Mouse (Mus musculus) spleen, postnatal 36 days (tissue): ENCODE results near the gene Dip2b.

Source experiments
- DNase-seq, 2 experiments: peaks; one replicate each; pipeline ENCODE4 v3.0.0; 2022; ENCODE audit warnings: low spot score in 2 of 2, mixed read lengths in 1 of 2

Gene Dip2b

DNA sequence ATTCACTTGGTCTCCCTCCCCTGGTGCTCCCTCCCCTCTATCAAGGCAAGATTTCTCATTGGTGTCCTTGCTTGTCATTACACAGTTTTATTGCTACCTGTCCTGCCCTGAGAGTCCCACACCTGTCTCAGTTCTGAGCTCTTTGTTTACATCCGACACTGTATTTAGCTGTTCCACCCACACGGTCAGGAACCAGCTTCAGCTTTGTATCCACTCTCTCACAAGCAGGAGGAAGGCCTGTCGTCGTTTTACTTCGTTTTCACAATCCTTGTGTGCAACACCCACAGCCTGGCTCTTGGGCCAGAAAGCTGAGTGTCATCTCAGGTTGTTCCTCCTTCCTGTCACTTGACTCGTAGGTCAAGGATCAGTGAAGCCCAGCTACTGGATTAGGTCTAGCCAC is 45.4 kb downstream of the Dip2b start:
- no peak for DNase-seq

DNA sequence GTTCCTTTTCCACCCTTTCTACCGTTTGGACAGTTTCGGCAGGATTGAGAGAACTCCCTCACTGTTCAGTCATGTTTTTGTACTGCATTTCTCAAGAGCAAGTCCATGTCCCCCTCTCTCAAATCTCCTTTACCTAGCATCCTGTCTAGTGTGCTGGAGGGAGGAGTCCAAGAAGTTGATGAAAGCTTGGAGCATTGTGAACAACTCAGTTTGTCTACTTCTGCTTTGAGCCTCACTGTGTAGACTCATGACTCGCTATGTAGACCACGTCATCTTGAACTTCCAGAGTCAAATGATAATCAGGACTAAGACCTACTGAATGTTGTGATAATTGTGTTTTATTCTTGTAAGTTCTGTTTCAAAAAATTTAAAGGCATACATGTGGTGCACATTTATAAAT is 46.4 kb downstream of the Dip2b start:
- no peak for DNase-seq

DNA sequence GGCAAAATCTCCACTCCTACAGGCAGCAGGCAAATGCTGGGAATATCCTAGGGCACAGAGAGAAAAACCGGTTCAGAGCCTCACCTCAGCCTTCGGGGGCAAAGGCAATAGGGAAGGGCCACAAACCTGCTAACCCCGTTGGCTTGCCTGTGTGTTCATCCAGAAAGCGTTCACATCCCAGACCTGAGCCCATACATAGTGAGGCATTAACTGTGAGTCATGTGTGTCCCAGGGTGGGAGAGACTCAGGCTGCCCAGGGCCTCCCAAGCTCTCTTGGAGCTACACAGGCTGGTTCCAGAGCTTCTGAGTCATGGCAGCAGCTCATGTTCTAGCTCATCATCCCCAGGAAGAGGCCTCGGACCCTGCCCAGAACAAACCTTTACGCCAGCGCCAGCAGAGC is 49.6 kb downstream of the Dip2b start:
- no peak for DNase-seq

DNA sequence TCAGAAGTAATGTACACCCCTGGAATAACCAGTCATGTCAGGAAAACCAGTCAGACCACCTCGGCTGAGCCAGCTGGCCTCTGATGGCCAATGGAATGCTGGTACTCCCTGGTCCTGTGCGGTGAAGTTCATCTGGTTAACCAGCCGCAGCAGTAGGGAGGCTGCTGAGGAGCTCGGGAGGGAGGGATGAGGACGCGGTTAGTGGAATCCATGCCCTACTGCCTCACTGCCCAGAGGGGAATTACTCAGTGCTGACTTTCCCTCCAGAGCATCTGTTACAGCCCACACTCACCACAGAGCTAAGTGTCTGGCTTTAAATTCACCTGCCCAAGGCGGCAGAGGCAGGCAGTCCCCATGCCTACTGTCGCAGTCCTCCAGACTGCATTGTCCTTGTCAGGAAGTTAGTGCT is 51.2 kb downstream of the Dip2b start:
- no peak for DNase-seq

DNA sequence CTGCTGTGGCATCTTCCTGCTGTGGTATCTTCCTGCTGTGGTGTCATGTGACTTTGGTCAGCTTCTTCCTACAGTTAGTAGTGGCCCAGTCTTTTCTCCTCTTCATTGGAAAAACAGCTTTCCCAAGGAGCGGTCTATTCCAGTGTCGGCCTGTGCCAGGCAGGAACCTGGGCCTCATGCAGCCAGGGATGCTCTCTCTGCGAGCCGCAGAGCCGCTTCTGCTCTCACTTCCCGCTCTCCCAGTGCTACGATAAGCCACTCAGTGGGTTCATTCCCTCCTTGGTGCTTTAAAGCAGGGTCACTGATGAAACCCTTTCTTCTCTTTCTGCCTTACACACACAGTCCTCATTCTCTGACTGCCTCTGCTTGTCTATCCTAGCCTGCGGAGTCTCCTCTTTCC is 53.4 kb downstream of the Dip2b start:
- DNase-seq: no peak

DNA sequence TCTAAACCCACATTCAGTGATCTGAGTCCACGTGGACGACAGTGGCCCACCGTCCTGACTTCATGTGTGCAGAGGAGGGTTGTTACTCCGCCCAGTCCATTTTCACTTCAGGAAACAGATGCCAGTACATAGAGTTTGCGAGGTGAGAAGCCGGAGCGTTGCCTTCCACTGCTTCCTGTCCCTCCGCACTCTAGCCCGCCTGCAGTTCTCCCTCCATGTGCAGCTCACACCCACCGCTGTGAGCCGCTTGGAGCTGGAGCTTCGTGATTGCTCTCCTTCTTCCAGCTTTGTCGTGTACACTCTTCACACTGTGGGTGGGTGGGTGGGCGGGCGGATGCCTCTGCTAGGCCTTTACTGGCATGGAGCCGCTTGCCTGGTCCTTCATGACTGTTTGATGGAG is 53.8 kb downstream of the Dip2b start:
- DNase-seq: no peak

DNA sequence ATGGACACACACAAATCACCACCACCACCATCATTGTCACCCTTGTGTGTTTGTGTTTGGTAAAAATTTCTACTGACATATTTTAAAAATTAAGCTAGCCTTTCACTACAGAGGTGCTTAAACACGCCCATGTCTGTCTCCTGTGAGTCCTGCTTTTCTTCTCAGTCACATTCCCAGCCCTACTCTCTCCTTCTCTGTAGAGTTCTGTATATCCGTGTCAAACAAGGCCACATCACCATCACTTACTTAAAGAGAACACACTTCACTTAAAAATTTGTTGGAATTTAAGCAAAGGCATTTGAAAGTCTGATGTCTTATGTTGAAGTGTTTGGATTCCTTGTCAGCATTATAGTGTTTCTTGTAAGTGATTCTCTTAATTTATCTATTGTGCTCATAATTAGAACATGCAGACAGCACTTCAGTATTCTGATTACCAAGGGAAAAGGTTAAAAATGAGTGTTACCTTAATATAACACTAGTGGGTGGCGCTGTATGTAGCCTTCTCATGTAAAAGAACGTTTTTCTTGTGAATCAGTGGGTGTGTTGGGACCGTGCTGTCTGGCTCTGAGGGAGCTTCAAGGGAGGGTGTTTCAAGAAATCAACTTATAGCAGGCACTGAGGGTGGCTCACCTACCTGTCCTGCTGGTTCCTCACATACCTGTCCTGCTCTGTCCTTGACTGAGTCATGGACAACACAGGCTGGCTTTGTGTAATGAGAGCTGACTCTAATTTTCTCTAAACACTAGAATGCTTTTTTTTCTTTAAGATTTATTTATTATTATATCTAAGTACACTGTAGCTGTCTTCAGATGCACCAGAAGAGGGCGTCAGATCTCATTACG is 58.3 kb downstream of the Dip2b start:
- DNase-seq: no peak

DNA sequence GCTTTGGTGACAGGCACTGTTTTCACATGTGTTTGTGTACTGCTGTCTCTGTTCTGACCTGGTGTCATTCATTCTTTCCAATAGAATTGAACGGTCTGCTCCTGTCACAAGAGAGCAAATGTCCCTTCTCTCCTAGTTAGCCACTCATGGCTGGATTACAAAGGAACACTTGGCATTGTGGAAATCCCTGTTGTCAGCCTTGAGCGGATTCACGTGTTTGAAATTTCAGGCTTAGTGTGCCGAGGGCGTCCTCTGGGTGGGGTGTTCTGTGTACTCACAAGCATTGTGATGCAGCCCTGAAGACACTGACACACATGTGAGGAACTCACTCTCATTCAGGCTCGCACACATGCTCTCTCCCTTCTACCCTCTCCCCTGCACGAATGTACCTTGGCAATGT is 61.9 kb downstream of the Dip2b start:
- DNase-seq: no peak

DNA sequence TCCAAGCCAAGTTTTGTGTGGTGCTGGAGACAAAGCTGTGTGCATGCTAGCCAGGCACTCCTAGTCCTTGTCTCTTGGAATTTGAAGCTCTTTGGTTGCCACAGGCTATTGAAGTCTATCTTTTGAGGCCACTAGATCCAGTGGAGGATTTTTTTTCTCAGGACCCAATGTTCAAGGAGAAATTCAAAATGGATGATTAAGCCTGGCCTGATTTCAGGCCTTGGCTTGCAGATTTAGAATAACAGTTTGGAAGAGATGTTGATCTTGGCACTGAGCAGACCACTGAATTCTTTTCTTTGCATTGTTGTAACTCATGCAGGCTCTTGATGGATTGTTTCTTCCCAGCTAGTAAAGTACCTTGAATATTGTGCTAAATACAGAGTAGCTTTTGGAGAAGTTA is 62.7 kb downstream of the Dip2b start:
- no peak for DNase-seq

DNA sequence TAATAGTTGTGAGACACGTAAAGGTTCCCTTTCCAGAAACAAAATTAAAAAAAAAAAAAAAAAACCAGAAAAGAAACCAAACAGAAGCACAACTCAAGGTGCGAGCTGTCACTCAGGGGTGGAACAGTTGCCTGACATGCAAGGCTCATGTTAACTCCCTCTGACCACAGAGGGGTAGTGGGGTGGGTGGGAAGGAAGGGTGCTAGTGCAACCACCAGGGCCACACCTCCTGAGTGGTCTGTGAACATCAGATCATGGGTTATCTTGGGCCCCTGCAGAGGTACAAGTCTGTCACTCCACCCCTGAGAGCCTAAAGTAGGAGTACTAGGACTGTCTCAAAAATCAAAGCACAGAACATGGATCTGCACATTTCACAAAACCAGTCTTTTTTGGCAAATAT is 65.7 kb downstream of the Dip2b start:
- DNase-seq: no peak

DNA sequence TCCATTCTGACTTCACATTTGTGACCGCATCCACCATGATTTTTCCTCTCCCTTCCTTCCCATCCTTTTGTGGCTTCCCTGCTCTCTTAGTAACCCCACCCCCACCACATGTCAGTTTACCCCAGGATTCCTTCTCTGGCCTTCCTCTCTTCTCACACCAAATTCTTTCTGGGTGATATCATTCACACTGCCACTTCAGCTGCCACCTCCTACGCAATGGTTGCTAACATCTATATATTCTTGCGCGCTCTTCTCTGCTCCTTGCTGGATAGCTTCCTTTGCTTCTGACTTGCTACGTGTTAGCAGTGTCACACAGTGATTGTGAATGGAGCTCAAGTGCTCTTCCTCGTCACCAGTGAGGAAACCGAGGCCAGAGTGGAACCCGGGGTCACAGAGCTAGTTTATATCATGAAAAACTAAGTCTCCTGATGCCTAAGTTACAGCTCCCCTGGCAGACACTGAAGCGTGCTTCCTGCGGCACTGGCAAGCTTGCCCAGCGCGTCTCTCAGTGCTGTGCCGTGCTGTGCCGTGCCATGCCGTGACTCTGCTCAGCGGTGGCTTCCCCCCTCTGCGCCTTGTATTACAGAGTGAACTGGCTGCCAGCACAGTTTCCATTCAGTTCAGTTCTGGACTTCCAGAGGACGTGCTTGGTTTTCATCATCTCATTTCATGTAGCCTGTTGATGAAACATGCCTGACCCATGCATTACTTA is 69.8 kb downstream of the Dip2b start:
- no peak for DNase-seq

DNA sequence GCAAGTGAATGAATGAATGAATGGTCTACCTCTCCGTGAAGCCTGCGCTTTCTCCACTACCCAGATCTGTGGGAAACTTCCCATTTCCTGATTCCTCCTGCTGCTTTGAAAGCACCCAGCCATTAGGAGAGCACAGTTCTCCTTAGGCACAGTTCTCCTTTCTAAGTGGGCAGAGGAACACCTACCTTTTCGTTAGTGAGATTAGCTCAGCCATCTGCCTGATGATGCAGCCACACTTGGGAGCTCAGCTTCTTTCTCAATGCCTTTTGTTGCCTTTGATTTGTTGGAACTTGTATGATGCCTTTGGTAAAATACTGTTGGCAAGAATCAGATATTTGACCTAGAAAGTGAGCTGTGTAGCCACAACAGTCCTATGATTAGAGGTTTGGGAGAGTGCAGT is 71.5 kb downstream of the Dip2b start:
- no peak for DNase-seq

DNA sequence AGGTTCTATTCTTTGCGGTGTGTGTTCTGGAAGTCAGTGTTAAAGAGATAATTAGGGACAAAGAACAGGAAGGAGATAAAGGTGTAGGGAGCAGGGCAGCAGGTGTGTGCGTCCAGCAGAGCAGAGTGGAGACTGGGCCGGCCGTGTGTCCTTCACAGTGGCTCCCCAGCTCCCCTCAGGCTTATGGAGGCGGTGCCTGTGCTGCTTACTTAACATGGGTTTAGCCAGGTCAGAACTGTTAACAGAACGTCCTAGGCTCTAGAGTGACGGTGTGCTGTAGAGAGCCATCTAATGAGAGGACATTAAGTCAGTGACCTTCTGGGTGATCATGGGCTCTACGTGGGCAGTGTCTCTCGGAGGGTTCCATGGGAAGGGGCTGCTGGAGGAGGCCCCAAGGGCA is 73.4 kb downstream of the Dip2b start:
- DNase-seq: no peak

DNA sequence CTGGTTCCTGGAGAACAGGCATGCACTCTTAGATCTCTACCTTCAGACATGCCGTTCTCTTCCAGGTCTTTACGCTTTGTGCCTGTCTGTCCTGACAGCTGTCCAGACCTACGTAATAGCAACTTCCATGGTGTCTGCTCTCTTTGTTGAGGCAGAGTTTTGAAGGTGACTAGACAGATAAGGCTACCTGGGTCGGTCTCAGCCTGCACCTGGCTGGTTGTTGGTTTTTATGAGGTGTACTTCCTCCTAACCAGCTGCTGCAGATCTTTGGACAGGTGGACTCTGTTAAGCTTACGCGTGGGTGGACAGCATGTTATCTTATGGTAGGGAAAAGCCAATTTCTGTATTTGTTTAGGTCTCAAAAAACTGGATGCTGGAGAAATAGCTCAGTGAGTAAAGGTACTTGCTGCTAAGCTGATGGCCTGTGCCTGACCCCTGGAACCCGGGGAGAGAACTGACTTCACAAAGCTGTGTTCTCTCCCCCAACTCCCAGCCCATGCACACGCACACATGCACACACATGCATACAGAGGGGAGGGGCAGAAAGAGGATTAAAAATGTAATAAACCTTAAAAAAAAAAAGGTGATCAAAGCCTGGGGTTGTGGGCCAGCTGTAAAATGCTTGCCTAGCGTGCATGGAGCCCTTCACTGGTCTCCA is 74.0 kb downstream of the Dip2b start:
- DNase-seq: no peak

DNA sequence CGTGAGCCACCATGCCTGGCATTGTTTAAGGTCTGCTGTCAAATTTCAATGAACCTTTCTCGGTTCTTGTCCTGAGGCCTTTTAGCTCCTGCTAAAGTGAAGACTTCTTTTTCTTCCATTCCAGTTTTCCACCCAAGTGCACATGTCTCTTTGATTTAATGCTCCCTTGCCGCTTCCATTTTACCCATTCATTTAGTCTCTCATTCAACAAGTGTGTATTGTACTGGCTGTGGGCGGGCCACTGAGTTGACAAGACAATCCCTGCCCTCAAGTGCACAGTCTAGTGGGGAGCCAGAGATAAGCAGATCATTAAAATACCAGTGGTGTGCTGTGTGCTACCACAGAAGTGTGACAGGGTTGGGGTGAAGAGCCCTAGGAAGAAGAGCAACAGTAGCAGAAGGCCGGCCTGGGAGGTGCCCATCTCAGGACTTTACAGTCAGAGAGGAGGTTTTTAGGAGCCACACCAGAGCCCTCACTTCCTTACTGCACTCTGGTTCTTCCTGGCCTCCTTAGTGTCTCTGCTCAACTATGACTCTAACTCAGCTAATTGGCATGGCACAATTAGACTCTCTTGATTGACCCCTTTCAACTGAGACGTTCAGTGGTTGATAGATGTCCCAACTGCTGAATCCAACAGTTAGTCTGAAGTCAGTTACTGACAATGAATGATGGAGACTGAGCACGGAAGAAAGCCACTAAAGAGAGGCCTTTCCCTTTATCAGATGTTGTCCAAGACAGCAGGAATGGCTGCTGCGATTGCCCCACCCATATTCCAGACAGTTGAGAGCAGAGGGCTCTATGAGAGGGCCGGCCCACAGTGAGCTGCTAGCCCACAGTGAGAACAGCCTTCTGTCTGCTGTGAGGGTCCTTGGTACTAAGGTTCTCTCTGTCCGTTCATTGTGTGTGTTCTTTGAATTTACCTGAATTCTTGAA is 75.1 kb downstream of the Dip2b start:
- no peak for DNase-seq

DNA sequence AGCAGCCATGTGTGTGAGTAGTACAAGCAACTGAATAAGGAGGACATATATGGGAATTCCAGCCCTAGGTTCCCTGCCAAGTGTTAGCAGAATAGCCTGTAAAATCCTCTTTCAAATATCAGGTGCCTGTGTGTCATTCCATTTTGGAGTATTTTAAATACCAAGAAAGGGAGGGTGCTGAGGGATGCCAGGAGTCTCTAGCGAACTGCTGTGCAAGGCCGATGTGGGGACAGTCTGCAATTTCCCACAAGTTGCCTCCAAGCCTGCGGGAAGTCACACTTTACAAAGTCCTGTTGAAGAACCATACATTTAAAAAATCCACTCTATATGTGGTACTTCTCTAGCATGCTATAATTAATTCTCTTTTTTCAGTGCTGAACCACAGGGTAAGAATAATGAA is 77.0 kb downstream of the Dip2b start:
- no peak for DNase-seq

DNA sequence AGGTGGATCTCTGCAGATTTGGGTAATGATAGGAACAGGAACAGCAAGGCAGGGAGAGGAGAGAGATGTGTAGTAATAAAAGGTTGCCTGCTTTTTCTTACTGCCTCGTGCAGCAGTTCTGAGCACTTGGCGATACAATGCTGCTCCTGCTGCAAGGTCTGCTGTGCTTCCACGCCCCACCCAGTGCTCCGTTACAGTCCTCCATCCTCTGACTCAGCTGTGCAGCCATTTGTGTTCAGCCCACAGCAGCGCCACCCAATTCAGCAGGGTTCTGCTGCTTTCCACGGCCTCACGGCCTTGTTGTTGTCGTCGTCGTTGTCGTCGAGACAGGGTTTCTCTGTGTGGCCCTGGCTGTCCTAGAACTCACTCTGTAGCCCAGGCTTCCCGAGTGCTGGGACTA is 77.9 kb downstream of the Dip2b start:
- DNase-seq: no peak

DNA sequence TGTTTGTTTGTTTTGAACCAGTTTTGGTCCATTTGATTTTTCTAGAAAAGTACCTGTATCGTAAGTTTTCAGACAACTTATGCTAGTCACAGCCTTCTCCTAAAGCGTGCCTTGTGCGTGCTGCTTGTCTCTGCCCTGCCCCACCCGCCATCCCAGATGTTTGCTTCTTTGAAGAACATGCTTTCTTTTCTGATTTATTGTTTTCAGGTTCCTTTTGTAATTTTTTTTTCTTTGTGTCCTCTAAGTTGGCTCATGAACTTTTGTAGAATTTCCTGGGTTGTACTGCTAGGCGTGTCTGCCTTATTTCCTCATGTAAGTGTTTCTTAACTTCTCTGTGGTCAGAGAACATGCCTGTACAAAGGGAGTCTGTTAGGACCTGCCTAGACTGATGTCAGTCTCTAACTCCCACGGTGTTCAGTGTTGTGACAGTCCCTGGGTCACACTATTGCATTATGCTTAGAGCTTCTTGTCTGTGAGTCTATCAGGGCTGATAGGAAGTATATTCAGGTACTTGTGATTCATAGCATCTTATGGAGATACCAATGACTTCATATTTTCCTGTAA is 80.8 kb downstream of the Dip2b start:
- peak in 1 of 2 experiments; percentile 6 for DNase-seq

DNA sequence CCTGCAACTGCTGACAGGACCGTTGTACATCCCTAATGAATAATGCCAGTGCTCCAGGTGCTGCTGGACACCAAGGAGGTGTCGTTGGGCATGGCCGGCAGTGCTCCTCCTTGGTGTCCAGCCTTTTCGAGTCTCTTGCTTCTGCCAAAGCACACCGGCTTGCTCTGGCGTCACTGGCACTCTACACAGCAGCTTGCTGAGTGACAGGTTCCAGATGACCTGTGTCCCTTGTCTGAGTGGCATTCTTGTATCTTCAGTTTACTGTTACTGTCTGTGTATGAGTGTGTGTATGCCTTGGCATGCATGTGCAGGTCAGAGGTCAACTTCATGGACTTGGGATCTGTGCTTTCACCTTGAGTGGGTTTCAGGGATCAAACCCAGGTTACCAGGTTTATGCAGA is 83.0 kb downstream of the Dip2b start:
- DNase-seq: no peak

DNA sequence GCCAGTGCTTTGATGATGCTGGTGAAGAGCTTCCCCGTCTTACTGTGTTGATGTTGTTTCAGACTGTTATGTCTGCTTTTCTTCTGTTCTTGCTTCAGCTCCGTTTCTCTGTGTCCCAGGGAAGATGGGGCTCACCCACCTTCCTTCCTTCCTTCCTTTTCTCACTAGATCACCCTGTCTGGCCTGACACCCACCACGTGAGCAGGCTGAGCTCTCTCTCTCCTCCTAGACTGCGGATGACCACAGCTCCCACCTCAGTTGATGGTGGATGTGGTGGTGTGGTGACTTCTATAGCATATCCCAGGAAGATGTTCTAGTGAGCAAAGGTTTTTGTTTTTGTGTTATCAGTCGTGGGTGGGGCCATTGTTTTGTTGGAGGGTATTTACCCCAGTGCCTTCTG is 85.4 kb downstream of the Dip2b start:
- DNase-seq: no peak

DNA sequence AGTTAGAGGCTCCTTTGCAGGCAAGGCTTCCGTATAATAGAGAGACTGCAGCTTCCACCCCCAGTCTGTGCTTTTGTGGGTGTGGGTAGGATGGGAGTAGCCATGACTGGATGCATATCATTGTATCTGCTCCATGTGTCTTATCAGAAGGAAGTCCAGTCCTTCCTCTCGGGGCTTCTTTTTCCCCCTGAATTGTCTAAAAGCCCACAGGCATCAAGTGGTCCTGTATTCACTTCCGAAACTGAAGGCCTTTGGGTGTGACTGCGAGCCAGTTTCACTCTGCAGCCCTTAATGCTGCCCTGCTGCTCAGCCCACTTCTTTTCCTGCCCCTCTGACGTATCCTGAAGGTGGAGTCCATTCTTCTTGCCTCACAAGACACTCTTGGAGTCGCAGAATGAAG is 86.8 kb downstream of the Dip2b start:
- DNase-seq: no peak
